Mouse (Mus musculus): ENCODE results near the gene Brpf1.

DNA sequence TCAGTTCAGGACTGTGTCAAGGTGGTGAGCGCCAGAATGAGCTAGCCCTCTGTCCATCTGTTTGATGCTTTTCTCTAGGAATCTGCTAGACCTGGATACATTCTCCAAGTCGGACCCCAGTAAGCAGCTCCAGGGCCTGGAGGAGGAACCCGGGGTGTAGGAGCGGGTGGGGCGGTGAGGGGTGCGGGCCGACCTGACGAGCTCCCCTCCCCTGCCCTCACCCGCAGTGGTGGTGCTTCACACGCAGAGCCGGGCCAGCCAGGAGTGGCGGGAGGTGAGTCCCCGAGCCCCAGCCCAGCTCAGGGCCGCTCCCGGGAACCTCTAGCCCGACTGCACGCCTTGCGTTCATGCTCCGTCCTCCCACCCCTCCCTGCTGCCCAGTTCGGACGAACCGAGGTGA lies 24.0 kb upstream of the Brpf1 start:
- no peak for TF ChIP-seq POLR2A (IDR thresholded peaks at IDR 0.05; ENCODE audit: insufficient read depth, low read depth, low read length)
- TF ChIP-seq CTCF (IDR thresholded peaks at IDR 0.05), result no peak
